Mouse (Mus musculus) C2C12 (cell line): ENCODE data around the gene Psmc4.

Experiments used
- CTCF ChIP-seq: IDR thresholded peaks from one replicate; pipeline ENCODE4 v1.5.1; 2011; ENCODE audit not compliant: control insufficient read depth, insufficient read depth, insufficient read length
- FOSL1 ChIP-seq: IDR thresholded peaks from one replicate; pipeline ENCODE4 v1.8.0; 2011; ENCODE audit warnings: mild to moderate bottlenecking, low read length; ENCODE audit not compliant: poor library complexity, insufficient read depth, severe bottlenecking
- MAX ChIP-seq: IDR thresholded peaks from one replicate; pipeline ENCODE4 v1.6.1; 2011; ENCODE audit warnings: mild to moderate bottlenecking, control low read depth
- MYOD1 ChIP-seq: IDR thresholded peaks from one replicate; pipeline ENCODE4 v1.6.1; 2011; ENCODE audit warnings: low read depth; ENCODE audit not compliant: control insufficient read depth, insufficient read length
- MYOG ChIP-seq: IDR thresholded peaks from one replicate; pipeline ENCODE4 v1.6.1; 2011; ENCODE audit not compliant: control insufficient read depth, insufficient read length; ENCODE audit errors: extremely low read depth
- USF1 ChIP-seq: IDR thresholded peaks from one replicate; pipeline ENCODE4 v1.6.1; 2011; ENCODE audit warnings: low read depth, mild to moderate bottlenecking, control low read depth, moderate library complexity

- TF ChIP-seq MYOD1 (no peak), MYOG (no peak), CTCF (no peak), FOSL1 (no peak), USF1 (no peak), MAX (no peak)
Measured at GRCm38 (mm10) chr7:28010271-28010670, 39.6 kb downstream of the Psmc4 start.
